Mouse (Mus musculus) midbrain, embryonic 11.5 days (tissue): ENCODE measurements around the gene Cep95. TPM values are rescaled to one million over a fixed set of nuclear protein-coding genes. Genes with fewer than 3 reads are reported as not detected.

Experiments used
- ATAC-seq: fragments of 200-750 bp; cut with Nextera tagmentation; 2 replicates; pipeline ENCODE4 v1.8.0; 2017; ENCODE audit warnings: moderate TSS enrichment, moderate library complexity; ENCODE audit not compliant: low FRiP score
- DNase-seq: peaks from one replicate; pipeline ENCODE4 v3.0.0; 2015; ENCODE audit warnings: low spot score; ENCODE audit errors: missing footprints
- H3K27ac ChIP-seq: fragments of 300-500 bp; sonication (generic); 2 replicates; pipeline ENCODE4 v1.5.1; 2014; ENCODE audit warnings: low read depth, low read length
- H3K27me3 ChIP-seq: fragments of 300-500 bp; sonication (generic); 2 replicates; pipeline ENCODE4 v1.6.1; 2014; ENCODE audit warnings: mild to moderate bottlenecking, low read length, moderate library complexity, mixed read lengths; ENCODE audit not compliant: control insufficient read depth, insufficient read depth
- H3K36me3 ChIP-seq: fragments of 300-500 bp; sonication (generic); 2 replicates; pipeline ENCODE4 v1.6.1; 2014; ENCODE audit warnings: mild to moderate bottlenecking, low read length, moderate library complexity, mixed read lengths; ENCODE audit not compliant: control insufficient read depth, insufficient read depth
- H3K4me1 ChIP-seq: fragments of 300-500 bp; sonication (generic); 2 replicates; pipeline ENCODE4 v1.6.1; 2014; ENCODE audit warnings: low read length; ENCODE audit not compliant: control insufficient read depth, insufficient read depth
- H3K4me2 ChIP-seq: fragments of 300-500 bp; sonication (generic); 2 replicates; pipeline ENCODE4 v1.6.1; 2014; ENCODE audit warnings: mild to moderate bottlenecking, moderate library complexity
- H3K4me3 ChIP-seq: fragments of 300-500 bp; sonication (generic); 2 replicates; pipeline ENCODE4 v1.5.1; 2014; ENCODE audit warnings: low read depth, low read length
- H3K9ac ChIP-seq: fragments of 300-500 bp; sonication (generic); 2 replicates; pipeline ENCODE4 v1.6.1; 2014; ENCODE audit warnings: low read length
- H3K9me3 ChIP-seq: fragments of 300-500 bp; sonication (generic); 2 replicates; pipeline ENCODE4 v1.6.1; 2016; ENCODE audit warnings: low read length; ENCODE audit not compliant: control insufficient read depth
- WGBS: fragments of 180-500 bp; shearing (Covaris S2); extraction: QIAGEN DNeasy Blood & Tissue Kit; methylation state at CpG from one replicate; pipeline ENCODE4 v1.1.7; 2014; 5-methylcytosine and 5-hydroxymethylcytosine counted together
- microRNA-seq: library from miRNA; unstranded; fragments of <30 nt; microRNA quantifications from one replicate; pipeline ENCODE4, GENCODE M21; 2017
- polyA plus RNA-seq: library from polyadenylated mRNA; unstranded; fragments of >200 nt; fragmentation: Nextera tagmentation; extraction: Ambion mirVana; gene quantifications from 2 replicates; pipeline ENCODE4 v1.2.1, GENCODE M21; 2014

Gene Cep95
- polyA plus RNA-seq, 1 experiment from 2014 or later: 22.1 TPM

GRCm38 (mm10) chr11:106823741-106824140 lies 34.7 kb downstream of the Cep95 start:
- Histone ChIP-seq H3K27ac (no peak overlapping the region), H3K4me2 (no peak overlapping the region), H3K4me3 (no peak overlapping the region), H3K27me3 (no peaks in the 10 kb centered on the region), H3K9ac (no peak overlapping the region), H3K4me1 (no peaks in the 10 kb centered on the region), H3K36me3 (peaks cover 15% of the 10 kb centered on the region), H3K9me3 (no peaks in the 10 kb centered on the region)
- 92% methylated on average over 8 of the region's 8 CpGs for WGBS
- no peak for DNase-seq
- ATAC-seq: no peak

GRCm38 (mm10) chr11:106824403-106824802 lies 35.4 kb downstream of the Cep95 start:
- ATAC-seq: no peak
- no peak overlapping the region for H3K4me3 ChIP-seq
- H3K27me3 ChIP-seq: no peaks in the 10 kb centered on the region
- H3K9ac ChIP-seq: no peak overlapping the region
- no peaks in the 10 kb centered on the region for H3K4me1 ChIP-seq
- WGBS: 95% methylated on average over 10 of the region's 10 CpGs
- H3K9me3 ChIP-seq: no peaks in the 10 kb centered on the region
- peaks cover 12% of the 10 kb centered on the region for H3K36me3 ChIP-seq
- H3K27ac ChIP-seq: no peak overlapping the region
- DNase-seq: no peak
- H3K4me2 ChIP-seq: no peak overlapping the region

- Histone ChIP-seq H3K36me3 (peaks cover 11% of the 10 kb centered on the region), H3K4me3 (no peak overlapping the region), H3K27me3 (no peaks in the 10 kb centered on the region), H3K4me1 (no peaks in the 10 kb centered on the region), H3K9ac (no peak overlapping the region), H3K4me2 (no peak overlapping the region), H3K9me3 (no peaks in the 10 kb centered on the region), H3K27ac (no peak overlapping the region)
- WGBS: 95% methylated on average over 7 of the region's 7 CpGs
- DNase-seq (no peak), ATAC-seq (no peak)
These were observed 39.0 kb downstream of the Cep95 start for GRCm38 (mm10) chr11:106828079-106828478.

GRCm38 (mm10) chr11:106842002-106842401 lies 53.0 kb downstream of the Cep95 start:
- Histone ChIP-seq H3K4me3 (no peak overlapping the region), H3K27ac (no peak overlapping the region), H3K9ac (no peak overlapping the region), H3K27me3 (no peaks in the 10 kb centered on the region), H3K4me2 (no peak overlapping the region), H3K36me3 (no peaks in the 10 kb centered on the region; the same call in none of the 2 replicates), H3K4me1 (no peaks in the 10 kb centered on the region), H3K9me3 (no peaks in the 10 kb centered on the region)
- WGBS: 93% methylated on average over 3 of the region's 3 CpGs
- no peak for ATAC-seq
- no peak for DNase-seq

GRCm38 (mm10) chr11:106851438-106851837 lies 62.4 kb downstream of the Cep95 start:
- 58% methylated on average over 2 of the region's 2 CpGs for WGBS
- Histone ChIP-seq H3K9me3 (no peaks in the 10 kb centered on the region), H3K36me3 (peaks cover 6% of the 10 kb centered on the region; the same call in 1 of the 2 replicates), H3K9ac (no peak overlapping the region), H3K27ac (no peak overlapping the region), H3K27me3 (no peaks in the 10 kb centered on the region), H3K4me2 (no peak overlapping the region), H3K4me3 (no peak overlapping the region), H3K4me1 (no peaks in the 10 kb centered on the region)
- ATAC-seq: no peak
- no peak for DNase-seq

Small RNA genes within 50 kb of the gene (microRNA-seq; reads per million reads assigned to microRNA genes)
- gene Gm25994 (not detected), gene Mir3064 (18.2 reads per million, percentile 36 among the genes with 10 or more reads in this experiment)

Other genes with a start within 250 kb of the Cep95 start
- 9.9 and 10.8 TPM in 2 replicates for gene Tex2, start 175.8 kb upstream of the Cep95 start, polyA plus RNA-seq
- gene Pecam1, start 38.6 kb upstream of the Cep95 start, polyA plus RNA-seq: 19.8 and 21.5 TPM in 2 replicates
- 0.68 and 1.0 TPM in 2 replicates for gene Milr1, start 38.0 kb upstream of the Cep95 start, polyA plus RNA-seq
- 9.7 and 11.2 TPM in 2 replicates for gene Polg2, start 9.7 kb upstream of the Cep95 start, polyA plus RNA-seq
- gene Ddx5, start 67 bp upstream of the Cep95 start, polyA plus RNA-seq: 515 and 561 TPM in 2 replicates
- gene Smurf2, start 131.5 kb downstream of the Cep95 start, polyA plus RNA-seq: 20.6 and 21.4 TPM in 2 replicates
- gene Kpna2, start 210.3 kb downstream of the Cep95 start, polyA plus RNA-seq: 740 and 767 TPM in 2 replicates
- gene 1810010H24Rik, start 236.4 kb downstream of the Cep95 start, polyA plus RNA-seq: 3.6 and 4.1 TPM in 2 replicates